Mouse (Mus musculus) hindbrain, embryonic 15.5 days (tissue): ENCODE results near the gene Cnpy3. TPM values are rescaled to one million over a fixed set of nuclear protein-coding genes. Genes with fewer than 3 reads are reported as not detected.
"Not testable (repeated sequence)": the region's sequence is repeated elsewhere in the genome, so short reads cannot be mapped to it uniquely, and the experiment has no call there.

Experiments used
- ATAC-seq: fragments of 200-750 bp; cut with Nextera tagmentation; 2 replicates; pipeline ENCODE4 v1.8.0; 2017; ENCODE audit warnings: low read depth, moderate number of reproducible peaks, moderate TSS enrichment; ENCODE audit not compliant: low FRiP score
- H3K27ac ChIP-seq: fragments of 300-500 bp; sonication (generic); replicated peaks from 2 replicates; pipeline ENCODE4 v1.5.1; 2015; ENCODE audit warnings: mild to moderate bottlenecking, inconsistent platforms
- H3K27me3 ChIP-seq: fragments of 300-500 bp; sonication (generic); 2 replicates; pipeline ENCODE4 v1.6.1; 2015; ENCODE audit warnings: control low read depth, inconsistent platforms
- H3K36me3 ChIP-seq: fragments of 300-500 bp; sonication (generic); 2 replicates; pipeline ENCODE4 v1.6.1; 2015; ENCODE audit warnings: control low read depth, inconsistent platforms
- H3K4me1 ChIP-seq: fragments of 300-500 bp; sonication (generic); replicated peaks from 2 replicates; pipeline ENCODE4 v1.6.1; 2015; ENCODE audit warnings: control low read depth, inconsistent platforms
- H3K4me2 ChIP-seq: fragments of 300-500 bp; sonication (generic); 2 replicates; pipeline ENCODE4 v1.6.1; 2015; ENCODE audit warnings: moderate library complexity, mild to moderate bottlenecking, inconsistent platforms
- H3K4me3 ChIP-seq: fragments of 300-500 bp; sonication (generic); 2 replicates; pipeline ENCODE4 v1.5.1; 2015; ENCODE audit warnings: mild to moderate bottlenecking, inconsistent platforms
- H3K9ac ChIP-seq: fragments of 300-500 bp; sonication (generic); 2 replicates; pipeline ENCODE4 v1.6.1; 2015; ENCODE audit warnings: inconsistent platforms
- H3K9me3 ChIP-seq: fragments of 300-500 bp; sonication (generic); 2 replicates; pipeline ENCODE4 v1.6.1; 2016; ENCODE audit warnings: control low read depth, inconsistent platforms
- WGBS: fragments of 180-500 bp; shearing (Covaris S2); methylation state at CpG from one replicate; pipeline ENCODE4 v1.1.7; 2015; 5-methylcytosine and 5-hydroxymethylcytosine counted together
- polyA plus RNA-seq: library from polyadenylated mRNA; unstranded; fragments of >200 nt; fragmentation: Nextera tagmentation; extraction: Ambion mirVana; gene quantifications from 2 replicates; pipeline ENCODE4 v1.2.1, GENCODE M21; 2015

Cnpy3 gene
- 67.2 and 73.5 TPM in 2 replicates for polyA plus RNA-seq

- Histone ChIP-seq H3K4me2 (peak within 1 kb of the TSS; percentile 79), H3K36me3 (0 out of 2 replicates have a peak, but pooled peaks cover 1% of the 10 kb centered on the region), H3K9ac (peak within 1 kb of the TSS; percentile 76), H3K4me1 (peaks cover 22% of the 10 kb centered on the region), H3K27me3 (no peaks in the 10 kb centered on the region), H3K9me3 (no peaks in the 10 kb centered on the region), H3K4me3 (peak within 1 kb of the TSS; percentile 77), H3K27ac (peak within 1 kb of the TSS; percentile 92)
- peak; percentile 99 for ATAC-seq
- 0% methylated on average over 54 of the region's 58 CpGs for WGBS
Observed at GRCm38 (mm10) chr17:46751794-46752556, at the start of gene Cnpy3. Cnpy3 (minus strand) TSS chr17:46752214.

DNA sequence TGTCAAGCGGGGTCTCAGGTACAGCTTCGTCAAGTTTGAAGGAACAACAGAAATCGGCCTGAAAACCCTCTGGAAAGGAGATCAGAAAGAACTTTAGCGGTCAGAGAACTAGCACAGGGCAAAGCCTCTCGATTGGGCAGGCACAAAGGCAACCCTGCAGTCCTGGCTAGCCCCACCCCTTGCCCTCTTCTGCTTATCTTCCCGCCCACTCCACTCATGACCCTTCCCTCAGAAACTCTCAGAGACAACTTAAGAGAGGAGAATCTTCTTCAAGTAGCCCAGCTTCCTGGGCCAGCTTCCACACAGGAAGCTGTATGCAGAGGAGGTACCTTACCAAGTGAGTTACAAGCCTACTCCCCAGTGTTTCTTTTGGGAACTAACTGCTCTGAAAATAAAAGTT lies 49.7 kb upstream of the Cnpy3 start:
- Histone ChIP-seq H3K4me1 (no peaks in the 10 kb centered on the region), H3K9ac (no peak overlapping the region), H3K36me3 (peaks cover 50% of the 10 kb centered on the region), H3K4me3 (no peak overlapping the region), H3K4me2 (no peak overlapping the region), H3K27ac (no peak overlapping the region), H3K9me3 (no peaks in the 10 kb centered on the region), H3K27me3 (no peaks in the 10 kb centered on the region)
- 91% methylated on average over 6 of the region's 6 CpGs for WGBS
- ATAC-seq: no peak

DNA sequence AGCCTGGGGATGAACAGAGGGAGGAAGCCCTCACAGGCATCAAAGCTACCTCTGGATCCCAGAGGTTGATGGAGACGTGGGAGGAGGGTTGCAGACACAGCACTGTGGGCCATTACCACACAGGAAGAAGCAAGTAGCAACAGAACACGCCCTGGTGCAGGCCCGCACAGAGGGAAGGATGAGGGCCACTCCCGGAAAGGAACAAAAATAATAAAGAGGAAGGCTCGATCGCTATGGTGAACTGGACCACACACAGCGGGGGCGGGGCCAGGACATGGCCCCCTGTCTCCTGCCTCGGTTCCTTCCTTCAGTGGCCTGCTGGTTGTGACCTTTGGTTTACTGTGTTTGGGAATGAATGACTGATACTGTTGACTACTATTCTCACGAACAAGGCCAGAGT lies 47.7 kb upstream of the Cnpy3 start:
- WGBS: 73% methylated on average over 10 of the region's 10 CpGs
- H3K36me3 ChIP-seq: peaks cover 33% of the 10 kb centered on the region
- no peak for ATAC-seq

DNA sequence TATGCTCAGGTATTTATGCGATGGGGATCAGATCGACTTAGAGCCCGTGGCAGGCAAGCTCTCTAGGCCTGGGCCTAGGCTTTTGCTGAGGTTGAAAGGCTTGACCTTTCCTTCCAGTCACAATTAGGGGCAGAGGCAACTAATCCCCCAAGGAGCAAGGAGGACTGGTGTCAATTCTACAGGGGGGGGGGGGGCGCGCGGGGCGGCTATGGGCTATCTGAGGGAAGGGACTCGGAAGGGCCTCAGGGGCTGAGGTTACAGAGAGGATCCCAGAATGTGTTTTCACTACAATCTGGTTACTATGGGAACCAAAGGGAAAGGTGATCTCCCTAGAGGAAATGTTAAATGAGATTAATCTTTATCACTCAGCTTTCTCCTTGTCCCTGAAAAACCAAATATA lies 45.4 kb upstream of the Cnpy3 start:
- no peak for ATAC-seq
- Histone ChIP-seq H3K9me3 (no peaks in the 10 kb centered on the region), H3K4me2 (no peak overlapping the region), H3K9ac (no peak overlapping the region), H3K36me3 (peaks cover 33% of the 10 kb centered on the region), H3K4me1 (no peaks in the 10 kb centered on the region), H3K27ac (no peak overlapping the region), H3K4me3 (no peak overlapping the region), H3K27me3 (no peaks in the 10 kb centered on the region)
- 56% methylated on average over 4 of the region's 8 CpGs for WGBS

More for the DNA sequence above, 47.7 kb upstream of the Cnpy3 start:
- Histone ChIP-seq H3K27ac (no peak overlapping the region), H3K9ac (no peak overlapping the region), H3K4me1 (no peaks in the 10 kb centered on the region), H3K9me3 (no peaks in the 10 kb centered on the region), H3K4me3 (no peak overlapping the region), H3K27me3 (no peaks in the 10 kb centered on the region), H3K4me2 (no peak overlapping the region)

- Histone ChIP-seq H3K9me3 (no peaks in the 10 kb centered on the region), H3K36me3 (peaks cover 29% of the 10 kb centered on the region), H3K4me2 (no peak overlapping the region), H3K9ac (no peak overlapping the region), H3K27me3 (no peaks in the 10 kb centered on the region), H3K27ac (no peak overlapping the region), H3K4me3 (no peak overlapping the region), H3K4me1 (no peaks in the 10 kb centered on the region)
- no peak for ATAC-seq
- 86% methylated on average over 4 of the region's 4 CpGs for WGBS
Observed at GRCm38 (mm10) chr17:46796743-46797142, 44.7 kb upstream of the Cnpy3 start.

DNA sequence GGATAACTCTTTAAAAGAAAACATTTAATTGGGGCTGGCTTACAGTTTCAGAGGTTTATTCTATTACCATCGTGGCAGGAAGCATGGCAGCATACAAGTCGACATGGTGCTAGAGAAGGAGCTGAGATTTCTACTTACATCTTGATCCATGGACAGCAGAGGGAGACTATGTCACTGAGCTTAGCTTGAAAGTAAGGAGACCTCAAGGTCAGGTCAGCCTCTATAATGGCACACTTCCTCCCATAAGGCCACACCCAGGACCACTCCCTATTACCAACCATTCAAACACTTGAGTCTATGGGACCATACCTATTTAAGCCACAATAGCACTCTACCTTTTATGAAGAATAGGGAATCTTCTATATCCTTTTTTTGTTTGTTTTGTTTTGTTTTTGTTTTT lies 40.9 kb upstream of the Cnpy3 start:
- H3K4me3 ChIP-seq: no peak overlapping the region
- no peak for ATAC-seq
- no peaks in the 10 kb centered on the region for H3K27me3 ChIP-seq
- no peak overlapping the region for H3K27ac ChIP-seq
- 93% methylated on average over 2 of the region's 2 CpGs for WGBS
- no peaks in the 10 kb centered on the region for H3K9me3 ChIP-seq
- H3K4me1 ChIP-seq: no peaks in the 10 kb centered on the region
- H3K9ac ChIP-seq: no peak overlapping the region
- H3K36me3 ChIP-seq: no peaks in the 10 kb centered on the region
- no peak overlapping the region for H3K4me2 ChIP-seq

- not testable (repeated sequence) for H3K4me2 ChIP-seq, H3K36me3 ChIP-seq, H3K27ac ChIP-seq, H3K4me3 ChIP-seq, H3K4me1 ChIP-seq, H3K9ac ChIP-seq, ATAC-seq, H3K27me3 ChIP-seq, H3K9me3 ChIP-seq
- 59% methylated on average over 2 of the region's 2 CpGs for WGBS
Observed at GRCm38 (mm10) chr17:46787974-46788373, 36.0 kb upstream of the Cnpy3 start.

DNA sequence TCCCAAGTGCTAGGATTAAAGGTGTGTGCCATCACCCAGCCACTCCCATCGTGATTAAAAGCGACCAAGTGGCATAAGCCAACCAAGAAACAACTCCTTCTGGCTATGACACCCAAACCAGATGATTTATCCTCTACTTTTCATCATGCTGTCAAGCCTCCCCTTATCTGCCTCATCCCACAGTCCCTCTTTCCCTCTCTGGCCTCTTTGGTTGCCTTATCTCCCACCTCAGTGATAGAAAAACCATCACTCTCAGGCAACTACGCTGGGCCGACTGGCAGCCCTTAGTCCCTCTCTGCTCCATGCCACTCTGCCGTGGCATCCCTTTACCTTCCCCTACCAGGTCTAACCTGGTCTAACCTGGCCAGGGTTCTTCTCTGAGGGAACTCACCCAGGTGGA lies 34.9 kb upstream of the Cnpy3 start:
- ATAC-seq: no peak
- H3K4me3 ChIP-seq: no peak overlapping the region
- no peaks in the 10 kb centered on the region for H3K4me1 ChIP-seq
- no peaks in the 10 kb centered on the region for H3K36me3 ChIP-seq
- WGBS: 93% methylated on average over 5 of the region's 5 CpGs
- no peak overlapping the region for H3K9ac ChIP-seq
- H3K9me3 ChIP-seq: no peaks in the 10 kb centered on the region
- no peak overlapping the region for H3K4me2 ChIP-seq
- no peaks in the 10 kb centered on the region for H3K27me3 ChIP-seq
- no peak overlapping the region for H3K27ac ChIP-seq

- 85% methylated on average over 2 of the region's 2 CpGs for WGBS
- peaks cover 15% of the 10 kb centered on the region for H3K4me1 ChIP-seq
- peak; percentile 55 for ATAC-seq
- peak overlapping the region; percentile 59 for H3K4me3 ChIP-seq
- no peaks in the 10 kb centered on the region for H3K27me3 ChIP-seq
- peak overlapping the region; percentile 73 for H3K4me2 ChIP-seq
- H3K9me3 ChIP-seq: no peaks in the 10 kb centered on the region
- H3K36me3 ChIP-seq: peaks cover 25% of the 10 kb centered on the region
- no peak overlapping the region for H3K9ac ChIP-seq
- peak overlapping the region; percentile 82 for H3K27ac ChIP-seq
Observed at GRCm38 (mm10) chr17:46783222-46783565, 31.2 kb upstream of the Cnpy3 start.

GRCm38 (mm10) chr17:46782341-46783221 lies 30.6 kb upstream of the Cnpy3 start, which contains the start of gene Rpl7l1:
Rpl7l1 (minus strand) TSS chr17:46782672.
- WGBS: under 1% methylated on average over 44 of the region's 44 CpGs
- H3K27me3 ChIP-seq: no peaks in the 10 kb centered on the region
- H3K27ac ChIP-seq: peak within 1 kb of the TSS; percentile 82
- H3K4me1 ChIP-seq: peaks cover 15% of the 10 kb centered on the region
- peak; percentile 95 for ATAC-seq
- peak within 1 kb of the TSS; percentile 76 for H3K9ac ChIP-seq
- no peaks in the 10 kb centered on the region for H3K9me3 ChIP-seq
- peak within 1 kb of the TSS; percentile 73 for H3K4me2 ChIP-seq
- peaks cover 31% of the 10 kb centered on the region for H3K36me3 ChIP-seq
- peak within 1 kb of the TSS; percentile 59 for H3K4me3 ChIP-seq

DNA sequence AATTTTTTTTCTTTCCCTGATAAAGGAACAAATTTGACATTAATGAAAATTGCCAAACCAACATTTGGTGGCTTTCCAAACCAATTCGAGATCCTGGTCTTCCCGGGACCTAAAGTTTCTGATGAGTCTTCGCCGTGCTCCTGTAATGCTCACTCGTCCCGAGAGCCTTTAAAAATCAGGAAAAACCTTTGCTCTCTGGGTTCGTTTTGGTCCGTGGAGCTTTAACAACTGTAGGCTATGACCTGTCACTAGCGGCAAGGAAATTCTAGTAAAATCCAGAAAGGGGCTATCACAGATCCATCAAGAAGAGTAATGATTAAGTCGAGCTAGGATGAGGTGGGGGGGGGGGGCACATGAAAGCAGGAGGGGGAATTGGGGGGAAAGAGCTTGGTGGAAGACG lies 29.9 kb upstream of the Cnpy3 start:
- Histone ChIP-seq H3K9ac (peak overlapping the region; percentile 76), H3K4me1 (peaks cover 15% of the 10 kb centered on the region), H3K4me2 (peak overlapping the region; percentile 73), H3K27me3 (no peaks in the 10 kb centered on the region), H3K27ac (peak overlapping the region; percentile 82), H3K4me3 (peak overlapping the region; percentile 59), H3K9me3 (no peaks in the 10 kb centered on the region), H3K36me3 (peaks cover 38% of the 10 kb centered on the region)
- ATAC-seq: no peak
- WGBS: 4% methylated on average over 11 of the region's 11 CpGs

- Histone ChIP-seq H3K27ac (no peak overlapping the region), H3K4me3 (no peak overlapping the region), H3K9me3 (no peaks in the 10 kb centered on the region), H3K27me3 (no peaks in the 10 kb centered on the region), H3K36me3 (peaks cover 64% of the 10 kb centered on the region), H3K4me2 (no peak overlapping the region), H3K9ac (no peak overlapping the region), H3K4me1 (peaks cover 27% of the 10 kb centered on the region)
- no peak for ATAC-seq
- 87% methylated on average over 3 of the region's 3 CpGs for WGBS
Observed at GRCm38 (mm10) chr17:46776087-46776486, 24.1 kb upstream of the Cnpy3 start.
